Mouse (Mus musculus): ENCODE results near the gene Rffl.
A peak's percentile ranks its signal among the peaks of the same experiment; 100 is the strongest.

Rffl gene

DNA sequence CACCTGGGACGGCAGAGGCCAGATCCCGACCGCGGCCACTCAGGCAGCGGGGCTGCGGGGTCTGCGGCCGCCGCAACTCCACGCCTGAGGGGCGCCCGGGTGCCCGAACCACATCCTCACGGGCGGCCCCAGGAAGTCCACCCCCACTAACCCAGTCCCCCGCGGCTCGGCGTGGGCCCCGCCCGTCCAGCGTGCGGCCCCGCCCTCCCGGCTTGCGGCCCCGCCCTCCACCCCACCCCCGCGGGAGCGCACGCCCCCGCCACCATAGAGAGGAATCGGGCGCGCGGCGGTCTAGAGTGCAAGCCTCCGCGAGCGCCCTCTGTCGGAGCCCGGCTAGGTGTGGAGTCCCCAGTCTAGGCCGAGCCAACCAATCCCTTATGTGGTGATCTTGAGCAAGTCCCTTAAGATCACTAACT, at the start of gene Rffl:
Rffl (minus strand) TSS at position 180 of the 416 bp plus-strand sequence.
- DNase-seq (ENCODE audit: low read depth, low spot score), result peak; percentile 94

DNA sequence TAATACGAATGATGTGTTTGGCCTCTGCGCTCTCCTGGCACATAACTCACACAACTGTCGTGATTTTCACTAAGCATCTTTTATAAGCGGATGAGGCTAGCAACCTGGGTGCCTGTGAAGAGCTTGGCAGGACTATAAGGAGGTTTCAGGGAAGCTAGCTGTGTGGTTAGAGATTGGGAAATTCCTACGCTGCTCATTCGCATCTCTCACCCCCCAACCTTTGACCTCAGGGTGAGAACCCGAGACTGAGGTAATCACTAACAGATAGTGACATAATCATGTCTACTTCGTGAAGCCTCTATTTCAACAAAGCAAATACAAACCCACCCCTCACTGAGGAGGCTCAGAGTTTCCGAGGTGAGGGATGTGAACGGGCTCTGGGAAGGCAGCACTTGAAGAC, 49.8 kb upstream of the Rffl start:
- no peak for DNase-seq (ENCODE audit: low read depth, low spot score)

DNA sequence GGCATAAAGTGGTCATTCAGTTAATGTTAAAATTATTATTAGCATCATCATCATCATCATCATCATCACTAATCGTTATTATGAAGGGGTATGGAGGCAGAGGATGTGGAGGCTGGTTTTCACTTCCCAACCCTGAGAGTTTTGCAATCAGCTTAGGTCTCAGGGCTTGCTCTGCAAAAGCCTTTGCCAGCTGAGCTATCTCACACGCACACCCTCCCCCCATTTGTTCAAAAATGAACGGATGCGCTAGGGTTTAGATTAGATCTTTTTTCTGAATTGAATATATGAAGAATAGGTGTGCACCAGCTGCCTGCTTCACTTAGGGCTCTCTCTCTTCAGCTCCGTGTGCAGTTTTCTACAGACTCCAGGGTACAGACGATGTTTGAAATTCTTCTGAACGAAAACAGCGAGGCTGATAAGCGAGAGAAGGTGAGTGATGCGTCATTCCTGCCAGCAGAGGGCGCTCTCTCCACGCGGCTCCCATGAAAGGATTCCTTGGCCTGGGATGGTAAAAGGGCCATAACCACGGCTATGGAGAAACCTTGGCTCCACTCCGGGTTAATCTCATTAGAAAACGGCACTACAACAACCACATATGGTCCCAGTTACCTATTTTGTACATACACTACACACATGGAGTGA, 43.8 kb upstream of the Rffl start:
- peak; percentile 71 for DNase-seq (ENCODE audit: low read depth, low spot score)

- no peak for DNase-seq (ENCODE audit: low read depth, low spot score)
Measured at GRCm38 (mm10) chr11:82910679-82911389, 39.8 kb upstream of the Rffl start.

DNA sequence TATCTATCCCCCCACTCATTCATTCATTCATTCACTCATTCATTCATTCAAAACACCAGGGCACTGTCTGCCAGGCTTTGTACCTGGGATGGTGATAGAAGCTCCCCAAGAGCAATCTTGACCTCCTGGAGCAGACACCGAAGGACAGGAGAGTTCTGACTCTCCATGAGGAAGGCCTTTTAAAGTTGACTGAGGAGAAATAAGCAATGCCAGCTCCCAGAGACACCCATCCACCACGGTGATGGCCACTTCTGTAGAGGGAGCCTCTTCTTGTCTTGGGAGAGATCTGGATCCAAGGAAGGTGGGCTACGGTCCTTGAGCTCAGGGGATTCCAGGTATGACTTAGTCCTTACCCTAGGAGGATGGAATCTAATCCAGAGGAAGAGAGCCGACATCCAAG, 39.2 kb upstream of the Rffl start, which contains the start of gene Unc45b:
Unc45b (plus strand) TSS at position 301 of the 400 bp plus-strand sequence.
- no peak for DNase-seq (ENCODE audit: low read depth, low spot score)

GRCm38 (mm10) chr11:82908608-82908989, 37.6 kb upstream of the Rffl start:
- no peak for DNase-seq (ENCODE audit: low read depth, low spot score)

- peak; percentile 93 for DNase-seq (ENCODE audit: low read depth, low spot score)
Measured at GRCm38 (mm10) chr11:82907651-82908607, 36.9 kb upstream of the Rffl start, which contains the start of gene Nle1. TSS of gene Nle1 (minus strand) at chr11:82908411.

- no peak for DNase-seq (ENCODE audit: low read depth, low spot score)
Measured at GRCm38 (mm10) chr11:82905816-82906215, 34.8 kb upstream of the Rffl start.

GRCm38 (mm10) chr11:82904952-82905351, 33.9 kb upstream of the Rffl start:
- no peak for DNase-seq (ENCODE audit: low read depth, low spot score)

DNA sequence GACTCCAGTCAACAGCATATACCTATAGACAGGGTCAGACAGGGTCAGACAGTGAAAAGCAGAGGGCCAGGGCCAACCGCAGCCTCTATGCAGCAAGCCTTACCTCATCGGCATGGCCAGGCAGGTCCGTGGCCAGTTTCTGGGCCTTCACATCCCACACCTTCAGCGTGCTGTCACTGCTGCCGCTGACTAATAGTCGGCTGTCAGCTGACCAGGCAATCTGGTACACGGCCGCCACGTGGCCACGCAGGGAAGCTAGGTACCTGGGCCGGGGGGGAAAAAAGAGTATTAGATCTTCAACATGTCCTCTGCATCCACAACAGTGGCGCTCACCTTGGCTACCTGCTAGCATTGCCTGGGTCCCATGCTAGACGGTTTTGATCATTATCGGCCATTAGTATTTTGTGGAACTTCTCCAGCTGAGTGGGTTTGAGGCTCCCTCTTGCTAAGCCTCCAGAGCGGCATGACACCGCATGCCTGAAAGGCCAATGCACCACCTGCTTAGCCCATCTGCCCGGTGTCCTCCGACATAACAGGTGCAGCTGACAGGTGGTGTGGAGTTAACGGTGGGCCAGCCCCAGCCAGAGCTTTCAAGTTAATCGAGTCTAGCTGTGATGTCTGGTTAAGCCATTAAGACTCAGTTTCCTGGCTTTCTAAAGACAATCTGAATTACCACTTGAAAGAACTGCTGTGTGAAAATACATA, 30.7 kb upstream of the Rffl start:
- DNase-seq (ENCODE audit: low read depth, low spot score), result no peak

- no peak for DNase-seq (ENCODE audit: low read depth, low spot score)
Measured at GRCm38 (mm10) chr11:82899720-82900119, 28.7 kb upstream of the Rffl start.

- no peak for DNase-seq (ENCODE audit: low read depth, low spot score)
Measured at GRCm38 (mm10) chr11:82897478-82897877, 26.5 kb upstream of the Rffl start.

DNA sequence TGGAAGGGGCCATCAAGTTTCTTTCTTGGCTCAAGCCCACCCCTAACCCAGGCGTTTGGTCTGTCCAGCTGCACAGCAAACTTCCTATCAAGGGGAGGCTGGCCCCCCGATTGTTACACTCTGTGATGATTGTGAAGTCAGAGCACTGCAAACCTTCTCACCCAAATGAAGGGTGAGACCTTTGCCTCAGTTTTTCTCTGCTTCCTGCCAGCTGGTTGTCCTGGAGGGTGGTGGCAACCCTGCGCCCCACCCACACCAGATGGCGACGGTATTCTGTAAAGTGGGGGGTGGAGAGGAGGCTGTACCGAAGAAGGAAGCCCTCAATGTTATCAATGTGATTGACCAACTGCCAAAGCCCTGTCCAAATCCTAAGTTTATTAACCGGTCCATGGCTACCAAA, 20.9 kb upstream of the Rffl start, which contains the start of gene Fndc8:
Fndc8 (plus strand) TSS at position 189 of the 400 bp plus-strand sequence.
- DNase-seq (ENCODE audit: low read depth, low spot score), result no peak

GRCm38 (mm10) chr11:82890342-82890762, 19.3 kb upstream of the Rffl start, which contains the start of gene Rad51d:
TSS of gene Rad51d (minus strand) at chr11:82890614.
- peak; percentile 95 for DNase-seq (ENCODE audit: low read depth, low spot score)

DNA sequence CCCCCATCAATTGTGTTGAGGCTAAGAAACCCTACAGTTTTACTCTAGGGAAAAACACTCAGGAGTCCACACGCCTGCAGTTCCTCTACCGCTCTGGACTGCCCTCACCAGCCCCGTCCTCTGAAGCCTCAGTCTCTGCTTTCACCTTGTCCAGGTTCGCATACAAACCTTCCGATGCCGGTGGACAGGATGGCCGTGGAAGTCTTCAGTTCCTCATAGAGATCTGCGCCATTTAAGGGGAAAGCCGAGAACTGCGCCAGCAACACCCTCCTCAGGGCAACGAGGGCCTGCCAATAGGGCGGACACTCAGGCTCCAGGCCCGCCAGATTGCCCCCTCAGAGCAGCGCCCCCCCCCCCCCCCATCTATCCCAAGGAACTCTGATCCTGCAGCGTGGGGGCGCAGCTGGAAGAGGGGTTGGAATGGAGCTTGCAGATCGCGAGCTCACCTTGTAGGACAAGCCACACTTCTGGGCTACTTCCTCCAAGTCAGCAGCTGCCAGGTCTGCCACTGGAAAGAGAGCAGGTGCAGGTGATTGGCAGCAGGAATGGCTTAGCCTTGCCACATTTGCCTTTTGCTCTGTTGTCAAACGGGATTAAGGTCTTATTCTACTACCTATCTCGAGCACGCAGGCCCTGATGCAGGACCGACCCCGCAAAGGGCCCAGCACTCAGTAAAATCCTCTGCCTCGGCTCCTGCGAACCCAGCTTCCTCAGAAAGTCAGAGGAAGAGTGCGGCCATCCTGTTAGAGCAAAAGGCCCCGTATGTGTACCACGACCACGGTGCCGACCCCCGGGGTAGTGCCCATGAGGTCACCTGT, 18.7 kb upstream of the Rffl start:
- peak; percentile 72 for DNase-seq (ENCODE audit: low read depth, low spot score)

DNA sequence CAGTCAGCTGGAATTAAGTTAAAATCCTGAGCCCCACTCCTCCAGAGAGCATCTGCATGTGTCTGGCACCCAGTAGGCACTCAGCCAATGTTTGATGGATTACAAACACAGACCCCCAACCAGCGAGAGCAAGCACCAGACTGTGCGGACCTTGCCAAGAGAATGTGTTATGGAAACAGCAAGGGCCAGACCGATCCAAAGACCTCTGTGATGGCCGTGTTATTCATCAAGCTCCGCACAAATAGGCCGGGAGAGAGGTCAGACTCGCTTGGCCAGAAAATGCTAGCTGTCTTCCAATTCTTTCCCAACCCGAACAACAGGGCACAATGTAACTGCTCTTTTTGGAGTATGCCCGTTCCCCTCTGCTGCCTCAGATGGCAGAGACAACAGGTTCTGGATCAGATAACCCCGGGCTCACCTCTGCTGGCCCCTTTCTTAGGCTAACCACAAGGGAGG, 17.5 kb upstream of the Rffl start:
- DNase-seq (ENCODE audit: low read depth, low spot score), result no peak

- DNase-seq (ENCODE audit: low read depth, low spot score), result peak; percentile 39
Measured at GRCm38 (mm10) chr11:82886559-82886958, 15.5 kb upstream of the Rffl start.

DNA sequence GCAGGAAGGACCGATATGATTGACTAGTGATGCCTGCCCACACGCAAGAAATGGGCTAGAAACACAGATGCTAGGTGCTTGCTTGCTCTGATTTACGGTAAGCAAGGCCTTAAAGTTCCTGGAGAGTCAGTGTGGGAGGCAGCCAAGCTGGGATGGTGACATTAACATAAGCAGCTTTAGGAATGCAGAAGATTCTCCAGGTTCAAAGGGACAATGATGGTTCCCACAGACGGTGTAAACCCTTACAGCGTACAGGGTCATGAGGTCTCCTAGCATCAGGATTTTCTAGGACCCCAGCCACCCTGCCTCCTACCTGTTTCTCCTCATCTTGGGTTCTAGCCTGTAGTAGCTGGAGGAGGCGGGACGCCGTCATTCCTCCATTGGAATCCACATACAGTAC, 12.2 kb upstream of the Rffl start:
- no peak for DNase-seq (ENCODE audit: low read depth, low spot score)

- DNase-seq (ENCODE audit: low read depth, low spot score), result no peak
Measured at GRCm38 (mm10) chr11:82877726-82878344, 6.8 kb upstream of the Rffl start.

GRCm38 (mm10) chr11:82875631-82876030, 4.6 kb upstream of the Rffl start:
- DNase-seq (ENCODE audit: low read depth, low spot score), result no peak

Measured in A20 (cell line).